9 mouse cellular contexts compared by ENCODE assay signal in genomic region chr15:101298550-101298949, GRCm38 (mm10). TPM values are rescaled to one million over a fixed set of nuclear protein-coding genes. Genes with fewer than 3 reads are reported as not detected.
DNase-seq lines count a peak whose midpoint lies in the region; ATAC-seq lines count a peak whose summit lies in the region.
"Had no signal": no experiment of that assay in that cellular context is flagged by ENCODE, and none has a peak within 500 bp of the region (broad histone marks: within the 10 kb centered on the region; RNA-seq: fewer than 3 reads in every experiment).

No protein-coding gene starts in this region.

- H3K36me3 ChIP-seq in embryonic facial prominence, embryonic 13.5 days, result no peaks in the 10 kb centered on the region
- no peaks in the 10 kb centered on the region for H3K36me3 ChIP-seq in hindbrain, embryonic 16.5 days (ENCODE audit: control insufficient read depth, insufficient read depth, low read length)
- H3K36me3 ChIP-seq in midbrain, embryonic 15.5 days (replicated peaks), result no peaks in the 10 kb centered on the region

- intact Hi-C loops in gastrocnemius, postnatal 36 days (cut with DNase I), result no loop called here

- H3K27me3 ChIP-seq in embryonic facial prominence, embryonic 13.5 days, result no peaks in the 10 kb centered on the region
- no peaks in the 10 kb centered on the region for H3K27me3 ChIP-seq in hindbrain, embryonic 16.5 days (replicated peaks; ENCODE audit: control insufficient read depth, insufficient read depth, low read length)
- H3K27me3 ChIP-seq in midbrain, embryonic 15.5 days (replicated peaks), result no peaks in the 10 kb centered on the region

- H3K27ac ChIP-seq in embryonic facial prominence, embryonic 13.5 days, result no peak overlapping the region
- H3K27ac ChIP-seq in hindbrain, embryonic 16.5 days (ENCODE audit: low read depth, low read length), result no peak overlapping the region
- no peak overlapping the region for H3K27ac ChIP-seq in midbrain, embryonic 15.5 days
- H3K27ac ChIP-seq: layer of hippocampus, adult 2 months had no signal

- ATAC-seq in embryonic facial prominence, embryonic 13.5 days (ENCODE audit: insufficient number of reproducible peaks, insufficient read depth, low FRiP score, low TSS enrichment, low read depth), result no peak
- ATAC-seq in hindbrain, embryonic 16.5 days, result no peak
- no peak for ATAC-seq in midbrain, embryonic 15.5 days (replicated peaks)

- H3K4me1 ChIP-seq in embryonic facial prominence, embryonic 13.5 days, result peaks cover 26% of the 10 kb centered on the region
- no peaks in the 10 kb centered on the region for H3K4me1 ChIP-seq in hindbrain, embryonic 16.5 days (ENCODE audit: control insufficient read depth, insufficient read depth, low read depth, low read length)
- no peaks in the 10 kb centered on the region for H3K4me1 ChIP-seq in midbrain, embryonic 15.5 days

- no peak overlapping the region for H3K4me3 ChIP-seq in embryonic facial prominence, embryonic 13.5 days
- H3K4me3 ChIP-seq in hindbrain, embryonic 16.5 days (ENCODE audit: low read length), result no peak overlapping the region
- H3K4me3 ChIP-seq in midbrain, embryonic 15.5 days, result no peak overlapping the region
- H3K4me3 ChIP-seq: erythroblast, embryonic 14.5 days; layer of hippocampus, adult 2 months had no signal

- WGBS in embryonic facial prominence, embryonic 13.5 days, result 13% methylated on average over 6 of the region's 7 CpGs
- WGBS in hindbrain, embryonic 16.5 days, result 13% methylated on average over 7 of the region's 7 CpGs
- WGBS in midbrain, embryonic 15.5 days, result 13% methylated on average over 6 of the region's 7 CpGs

- H3K9me3 ChIP-seq in embryonic facial prominence, embryonic 13.5 days, result no peaks in the 10 kb centered on the region
- H3K9me3 ChIP-seq in hindbrain, embryonic 16.5 days (ENCODE audit: control insufficient read depth, low read length), result no peaks in the 10 kb centered on the region
- H3K9me3 ChIP-seq in midbrain, embryonic 15.5 days, result no peaks in the 10 kb centered on the region

- peak overlapping the region; percentile 44; the same call in 1 of the 2 replicates for H3K9ac ChIP-seq in embryonic facial prominence, embryonic 13.5 days
- H3K9ac ChIP-seq in hindbrain, embryonic 16.5 days (ENCODE audit: low read depth, low read length), result no peak overlapping the region
- no peak overlapping the region for H3K9ac ChIP-seq in midbrain, embryonic 15.5 days

- peak overlapping the region; percentile 39 for H3K4me2 ChIP-seq in embryonic facial prominence, embryonic 13.5 days
- H3K4me2 ChIP-seq in hindbrain, embryonic 16.5 days (ENCODE audit: low read length), result peak overlapping the region; percentile 17; the same call in 1 of the 2 replicates
- peak overlapping the region; percentile 25 for H3K4me2 ChIP-seq in midbrain, embryonic 15.5 days

- peak; percentile 41 for DNase-seq in lung, postnatal 36 days
- DNase-seq in lung, postnatal 25 days (ENCODE audit: low spot score), result no peak
- no peak for DNase-seq in gastrocnemius, postnatal 36 days
- DNase-seq in adrenal gland, adult 18-20 months (ENCODE audit: low spot score in 2 of 2), result no peak

RNA-seq across cellular contexts. Expression of gene 6030408B16Rik, which starts 5.5 kb away (rescaled TPM):
- 0.56 and 0.60 TPM in 2 replicates for polyA plus RNA-seq in embryonic facial prominence, embryonic 13.5 days (2015; fragmentation: Nextera tagmentation; extraction: Ambion mirVana)
- polyA plus RNA-seq in hindbrain, embryonic 16.5 days (2015; fragmentation: Nextera tagmentation; extraction: Ambion mirVana), result 0.13 and 0.21 TPM in 2 replicates
- 0.28 and 0.45 TPM in 2 replicates for polyA plus RNA-seq in midbrain, embryonic 15.5 days (2015; fragmentation: Nextera tagmentation; extraction: Ambion mirVana)
- under 1 TPM; 0.23 to 0.44 TPM for total RNA-seq in gastrocnemius, postnatal 36 days (2021)
- under 1 TPM; 0.27 to 0.54 TPM for total RNA-seq in adrenal gland, adult 18-20 months (2021)
- polyA plus RNA-seq: erythroblast, embryonic 14.5 days had no signal

RNA-seq across cellular contexts. Expression of gene Atg101, which starts 14.5 kb away (rescaled TPM):
- polyA plus RNA-seq in embryonic facial prominence, embryonic 13.5 days (2015; fragmentation: Nextera tagmentation; extraction: Ambion mirVana), result 65.9 and 68.4 TPM in 2 replicates
- polyA plus RNA-seq in hindbrain, embryonic 16.5 days (2015; fragmentation: Nextera tagmentation; extraction: Ambion mirVana), result 79.6 and 81.3 TPM in 2 replicates
- polyA plus RNA-seq in midbrain, embryonic 15.5 days (2015; fragmentation: Nextera tagmentation; extraction: Ambion mirVana), result 83.9 and 84.3 TPM in 2 replicates
- 10 to 100 TPM; 30.6 to 32.6 TPM for total RNA-seq in gastrocnemius, postnatal 36 days (2021)
- total RNA-seq in adrenal gland, adult 18-20 months (2021), result 10 to 100 TPM; 60.5 to 64.0 TPM

RNA-seq across cellular contexts. Expression of gene Nr4a1, which starts 44.5 kb away (rescaled TPM):
- 9.1 and 9.5 TPM in 2 replicates for polyA plus RNA-seq in embryonic facial prominence, embryonic 13.5 days (2015; fragmentation: Nextera tagmentation; extraction: Ambion mirVana)
- polyA plus RNA-seq in hindbrain, embryonic 16.5 days (2015; fragmentation: Nextera tagmentation; extraction: Ambion mirVana), result 6.8 and 7.2 TPM in 2 replicates
- 4.2 and 4.9 TPM in 2 replicates for polyA plus RNA-seq in midbrain, embryonic 15.5 days (2015; fragmentation: Nextera tagmentation; extraction: Ambion mirVana)
- total RNA-seq in gastrocnemius, postnatal 36 days (2021), result 100 to 1,000 TPM; 152 to 202 TPM
- 100 to 1,000 TPM; 275 to 349 TPM for total RNA-seq in adrenal gland, adult 18-20 months (2021)
